Mouse (Mus musculus) intestine, postnatal 0 days (tissue): ENCODE measurements around the gene Nfatc3. TPM values are rescaled to one million over a fixed set of nuclear protein-coding genes. Genes with fewer than 3 reads are reported as not detected.

Source experiments
- ATAC-seq: fragments of 200-750 bp; cut with Nextera tagmentation; 2 replicates; pipeline ENCODE4 v1.8.0; 2017; ENCODE audit warnings: mild to moderate bottlenecking, moderate TSS enrichment, moderate library complexity
- H3K27ac ChIP-seq: fragments of 300-500 bp; sonication (generic); 2 replicates; pipeline ENCODE4 v1.5.1; 2014; ENCODE audit warnings: mild to moderate bottlenecking, low read depth, low read length, moderate library complexity
- H3K27me3 ChIP-seq: fragments of 300-500 bp; sonication (generic); replicated peaks from 2 replicates; pipeline ENCODE4 v1.6.1; 2014; ENCODE audit warnings: low read length, mixed read lengths; ENCODE audit not compliant: control insufficient read depth, insufficient read depth
- H3K36me3 ChIP-seq: fragments of 300-500 bp; sonication (generic); 2 replicates; pipeline ENCODE4 v1.6.1; 2014; ENCODE audit warnings: mild to moderate bottlenecking, moderate library complexity; ENCODE audit not compliant: control insufficient read depth, insufficient read depth
- H3K4me1 ChIP-seq: fragments of 300-500 bp; sonication (generic); replicated peaks from 2 replicates; pipeline ENCODE4 v1.6.1; 2014; ENCODE audit warnings: antibody characterized with exemption, low read length, mixed read lengths; ENCODE audit not compliant: control insufficient read depth, insufficient read depth
- H3K4me2 ChIP-seq: fragments of 300-500 bp; sonication (generic); replicated peaks from 2 replicates; pipeline ENCODE4 v1.6.1; 2014; ENCODE audit warnings: low read depth, mild to moderate bottlenecking, moderate library complexity
- H3K4me3 ChIP-seq: fragments of 300-500 bp; sonication (generic); 2 replicates; pipeline ENCODE4 v1.5.1; 2014; ENCODE audit warnings: low read depth, low read length
- H3K9ac ChIP-seq: fragments of 300-500 bp; sonication (generic); 2 replicates; pipeline ENCODE4 v1.6.1; 2014; ENCODE audit warnings: mild to moderate bottlenecking, low read depth, low read length
- H3K9me3 ChIP-seq: fragments of 300-500 bp; sonication (generic); 2 replicates; pipeline ENCODE4 v1.6.1; 2016; ENCODE audit warnings: mixed run types; ENCODE audit not compliant: control insufficient read depth
- CTCF ChIP-seq: sonication (generic); IDR thresholded peaks from 2 replicates; pipeline ENCODE4 v1.5.1; 2016; ENCODE audit warnings: low read depth, mild to moderate bottlenecking, control low read depth, antibody characterized with exemption, moderate library complexity
- whole genome bisulfite sequencing: fragments of 180-500 bp; shearing (Covaris S2); extraction: QIAGEN DNeasy Blood & Tissue Kit; methylation state at CpG from one replicate; pipeline ENCODE4 v1.1.7; 2014; 5-methylcytosine and 5-hydroxymethylcytosine counted together
- polyA plus RNA-seq: library from polyadenylated mRNA; unstranded; fragments of >200 nt; fragmentation: Nextera tagmentation; extraction: Ambion mirVana; gene quantifications from 2 replicates; pipeline ENCODE4 v1.2.1, GENCODE M21; 2015

Gene Nfatc3
- polyA plus RNA-seq, 1 experiment from 2014 or later = 3.1 TPM

DNA sequence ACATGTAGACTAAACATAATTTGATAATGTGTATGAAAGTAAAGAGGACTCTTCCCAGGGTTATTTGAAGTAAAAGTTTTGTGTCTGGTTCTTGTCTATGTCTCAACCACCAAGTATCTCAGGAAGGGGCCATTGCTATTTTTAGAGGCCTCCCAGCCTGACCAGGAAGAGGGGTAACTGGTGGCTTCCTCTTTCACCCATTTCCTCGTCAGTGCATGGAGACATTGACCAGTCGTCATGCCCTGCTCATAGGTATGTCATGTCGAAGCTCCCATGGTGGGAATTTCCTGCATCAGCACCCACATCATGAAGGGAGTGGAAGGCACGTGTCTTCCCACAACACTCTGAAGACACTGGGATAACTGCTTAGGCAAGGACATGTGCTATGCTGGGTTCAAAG is 94.2 kb downstream of the Nfatc3 start:
- Histone ChIP-seq H3K4me1 (no peaks in the 10 kb centered on the region), H3K9ac (no peak overlapping the region), H3K27me3 (no peaks in the 10 kb centered on the region), H3K9me3 (no peaks in the 10 kb centered on the region), H3K4me3 (no peak overlapping the region), H3K4me2 (no peak overlapping the region), H3K27ac (no peak overlapping the region), H3K36me3 (no peaks in the 10 kb centered on the region; the same call in 1 of the 2 replicates)
- TF ChIP-seq CTCF = no peak
- 64% methylated on average over 4 of the region's 4 CpGs for WGBS
- ATAC-seq = no peak

DNA sequence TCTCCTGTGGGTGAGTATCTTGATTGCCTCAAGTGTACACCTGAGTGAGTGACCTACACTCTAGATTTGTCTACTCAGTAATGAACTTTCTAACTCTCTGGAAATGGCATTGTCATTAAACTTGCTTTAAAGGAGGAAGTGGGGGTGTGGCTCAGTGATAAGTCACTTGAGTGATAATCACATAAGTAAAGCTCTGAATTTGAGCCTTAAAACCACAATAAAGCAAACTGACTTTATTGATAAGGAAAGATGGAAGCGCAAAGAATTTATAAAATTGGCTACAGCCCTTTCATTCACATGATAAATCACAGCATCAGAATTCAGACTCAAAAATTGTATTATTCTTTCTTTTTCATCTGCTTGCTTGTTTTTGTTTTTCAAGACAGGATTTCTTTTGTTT is 98.8 kb downstream of the Nfatc3 start:
- no peak for TF ChIP-seq CTCF
- ATAC-seq = no peak
- Histone ChIP-seq H3K36me3 (peaks cover 21% of the 10 kb centered on the region), H3K4me2 (no peak overlapping the region), H3K4me1 (no peaks in the 10 kb centered on the region), H3K4me3 (no peak overlapping the region), H3K9me3 (no peaks in the 10 kb centered on the region), H3K27me3 (no peaks in the 10 kb centered on the region), H3K9ac (no peak overlapping the region), H3K27ac (no peak overlapping the region)
- WGBS = 48% methylated on average over 1 of the region's 1 CpGs

DNA sequence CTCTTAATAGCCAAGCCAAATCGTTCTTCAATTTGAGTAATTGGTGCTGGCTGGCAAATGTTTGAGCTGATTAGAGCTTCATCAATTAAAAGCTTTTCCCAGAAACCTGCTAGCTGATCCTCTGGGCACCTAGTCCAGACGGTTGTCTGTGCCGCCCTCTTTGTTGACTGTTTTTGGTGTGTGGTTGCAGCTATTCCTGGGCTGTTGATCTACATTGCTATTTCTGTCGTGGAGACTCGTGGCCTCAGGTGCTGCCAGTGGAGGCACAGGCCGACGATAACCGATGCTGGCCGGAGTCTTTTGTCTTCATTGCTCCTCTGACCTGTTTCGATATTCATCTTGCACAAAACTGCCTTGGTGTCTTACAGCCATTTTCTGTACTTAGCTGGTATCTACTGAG is 99.7 kb downstream of the Nfatc3 start:
- no peak for TF ChIP-seq CTCF
- peaks cover 24% of the 10 kb centered on the region for H3K36me3 ChIP-seq
- no peak for ATAC-seq

GRCm38 (mm10) chr8:106159876-106160275 is 101.2 kb downstream of the Nfatc3 start:
- Histone ChIP-seq H3K36me3 (peaks cover 28% of the 10 kb centered on the region), H3K9me3 (no peaks in the 10 kb centered on the region), H3K9ac (no peak overlapping the region), H3K27ac (no peak overlapping the region), H3K4me1 (no peaks in the 10 kb centered on the region), H3K4me3 (no peak overlapping the region), H3K4me2 (no peak overlapping the region), H3K27me3 (no peaks in the 10 kb centered on the region)
- TF ChIP-seq CTCF = no peak
- no peak for ATAC-seq
- 92% methylated on average over 6 of the region's 6 CpGs for WGBS

More for the DNA sequence above, 99.7 kb downstream of the Nfatc3 start:
- H3K9ac ChIP-seq = no peak overlapping the region
- H3K9me3 ChIP-seq = no peaks in the 10 kb centered on the region
- H3K4me2 ChIP-seq = no peak overlapping the region
- H3K27ac ChIP-seq = no peak overlapping the region
- H3K27me3 ChIP-seq = no peaks in the 10 kb centered on the region
- no peak overlapping the region for H3K4me3 ChIP-seq
- 93% methylated on average over 10 of the region's 10 CpGs for WGBS
- no peaks in the 10 kb centered on the region for H3K4me1 ChIP-seq

GRCm38 (mm10) chr8:106163251-106163650 is 104.6 kb downstream of the Nfatc3 start:
- no peak overlapping the region for H3K27ac ChIP-seq
- no peaks in the 10 kb centered on the region for H3K27me3 ChIP-seq
- no peak for ATAC-seq
- H3K36me3 ChIP-seq = peaks cover 28% of the 10 kb centered on the region
- no peaks in the 10 kb centered on the region for H3K4me1 ChIP-seq
- no peak for TF ChIP-seq CTCF
- H3K4me2 ChIP-seq = no peak overlapping the region
- 93% methylated on average over 9 of the region's 9 CpGs for WGBS
- no peak overlapping the region for H3K4me3 ChIP-seq
- no peaks in the 10 kb centered on the region for H3K9me3 ChIP-seq
- no peak overlapping the region for H3K9ac ChIP-seq

DNA sequence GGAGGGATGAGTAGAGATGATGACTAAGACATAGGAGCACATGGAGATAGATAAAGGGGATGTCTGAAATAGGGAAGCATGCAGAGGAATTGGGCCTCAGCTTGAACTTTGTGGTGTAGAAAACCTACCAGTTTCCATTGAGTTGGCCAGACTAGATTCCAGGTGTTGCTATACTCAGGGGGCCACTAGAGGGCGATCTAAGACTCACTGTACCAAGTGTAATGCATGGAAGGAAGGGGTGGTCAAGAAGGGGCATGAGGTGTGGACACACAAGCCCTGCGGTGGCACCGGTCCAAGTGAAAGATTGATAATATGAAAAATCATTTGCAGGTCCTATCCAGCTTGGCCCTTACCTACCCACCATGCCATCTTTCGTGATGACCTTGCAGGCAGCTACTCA is 106.8 kb downstream of the Nfatc3 start:
- H3K27ac ChIP-seq = no peak overlapping the region
- peak; percentile 90 for TF ChIP-seq CTCF
- no peak for ATAC-seq
- 38% methylated on average over 4 of the region's 4 CpGs for WGBS
- H3K27me3 ChIP-seq = no peaks in the 10 kb centered on the region
- H3K9ac ChIP-seq = no peak overlapping the region
- no peaks in the 10 kb centered on the region for H3K9me3 ChIP-seq
- no peak overlapping the region for H3K4me3 ChIP-seq
- peaks cover 17% of the 10 kb centered on the region; the same call in 1 of the 2 replicates for H3K36me3 ChIP-seq
- no peaks in the 10 kb centered on the region for H3K4me1 ChIP-seq
- H3K4me2 ChIP-seq = no peak overlapping the region
